25 mouse cellular contexts compared by ENCODE assay signal in genomic region chr3:51693196-51693595, GRCm38 (mm10). TPM values are rescaled to one million over a fixed set of nuclear protein-coding genes. Genes with fewer than 3 reads are reported as not detected.
"Had no signal": no experiment of that assay in that cellular context is flagged by ENCODE, and none has a peak within 500 bp of the region (broad histone marks: within the 10 kb centered on the region; RNA-seq: fewer than 3 reads in every experiment).

No protein-coding gene starts in this region.

- H3K9ac ChIP-seq: heart, embryonic 13.5 days; heart, embryonic 15.5 days; hindbrain, embryonic 13.5 days; hindbrain, embryonic 15.5 days; limb, embryonic 12.5 days; liver, embryonic 13.5 days had no signal

- H3K27me3 ChIP-seq: heart, embryonic 13.5 days; heart, embryonic 15.5 days; hindbrain, embryonic 13.5 days; hindbrain, embryonic 15.5 days; limb, embryonic 12.5 days; liver, embryonic 13.5 days had no signal

- H3K9me3 ChIP-seq: heart, embryonic 13.5 days; heart, embryonic 15.5 days; hindbrain, embryonic 10.5 days; hindbrain, embryonic 13.5 days; hindbrain, embryonic 15.5 days; limb, embryonic 10.5 days; liver, embryonic 13.5 days had no signal

- H3K4me1 ChIP-seq: heart, embryonic 15.5 days; hindbrain, embryonic 13.5 days; hindbrain, embryonic 15.5 days; limb, embryonic 10.5 days; limb, embryonic 12.5 days had no signal

- H3K27ac ChIP-seq: heart, adult 2 months; heart, embryonic 13.5 days; heart, embryonic 15.5 days; hindbrain, embryonic 10.5 days; hindbrain, embryonic 13.5 days; hindbrain, embryonic 15.5 days; hindbrain, postnatal 0 days; layer of hippocampus, adult 2 months; left cerebral cortex, adult 2 months; limb, embryonic 10.5 days; limb, embryonic 12.5 days; liver, embryonic 13.5 days had no signal

- H3K4me3 ChIP-seq: heart, adult 2 months; heart, embryonic 13.5 days; heart, embryonic 15.5 days; hindbrain, embryonic 10.5 days; hindbrain, embryonic 13.5 days; hindbrain, embryonic 15.5 days; layer of hippocampus, adult 2 months; left cerebral cortex, adult 2 months; limb, embryonic 10.5 days; limb, embryonic 12.5 days; liver, embryonic 13.5 days had no signal

- H3K4me2 ChIP-seq: heart, embryonic 11.5 days; heart, embryonic 13.5 days; heart, embryonic 15.5 days; hindbrain, embryonic 13.5 days; hindbrain, embryonic 15.5 days; limb, embryonic 12.5 days; liver, embryonic 11.5 days; liver, embryonic 13.5 days had no signal

- ATAC-seq: hindbrain, postnatal 0 days; intestine, embryonic 16.5 days had no signal

- DNase-seq: gastrocnemius, postnatal 14 days; gastrocnemius, postnatal 36 days; heart, adult 11 months; heart, adult 2 months; heart, postnatal 4 days; kidney, adult 18-20 months; kidney, adult 8-10 months; kidney, postnatal 10 days; kidney, postnatal 25 days; kidney, postnatal 4 days; liver; liver, embryonic 13.5 days had no signal

RNA-seq across cellular contexts. Expression of gene Mgst2, which starts 33.0 kb away (rescaled TPM):
- polyA plus RNA-seq: hindbrain, embryonic 10.5 days had no signal
